Mouse (Mus musculus) pancreas, adult 10 weeks (tissue): ENCODE data around the gene Spam1. TPM values are rescaled to one million over a fixed set of nuclear protein-coding genes. Genes with fewer than 3 reads are reported as not detected.

ENCODE experiments used
- polyA plus RNA-seq: library from polyadenylated mRNA; stranded (reverse); fragments of 350-450 nt; fragmentation: Illumina TruSeq; extraction: RNeasy Lipid Tissue Mini Kit (QIAGEN cat#74804); gene quantifications from one replicate; pipeline ENCODE4 v1.2.3, GENCODE M21; 2015; ENCODE audit warnings: low read depth, low replicate concordance; ENCODE audit not compliant: insufficient read depth

The Spam1 gene
- not detected for polyA plus RNA-seq

DNA sequence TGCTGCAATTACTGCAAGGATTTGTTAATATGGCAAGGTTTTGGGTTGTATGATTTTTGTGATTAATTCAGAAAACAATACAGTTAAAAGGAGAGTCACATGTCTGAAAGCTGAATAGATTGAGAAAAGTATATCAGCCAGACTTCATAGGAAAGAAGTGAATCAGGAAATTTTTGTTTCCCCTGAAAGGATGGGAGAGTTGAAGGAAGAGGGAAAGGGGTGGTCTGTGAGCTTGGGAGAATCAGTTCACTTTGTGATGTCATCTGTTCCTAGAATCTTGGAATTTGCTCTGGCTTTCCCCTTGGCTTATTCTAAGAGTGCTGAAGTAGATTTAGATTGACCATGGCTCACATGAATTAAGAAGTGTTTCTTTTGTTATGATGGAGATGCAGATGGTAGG is at the start of gene Spam1:
Gene Spam1, plus strand, starts transcription at position 301 of the 400 bp plus-strand sequence.

DNA sequence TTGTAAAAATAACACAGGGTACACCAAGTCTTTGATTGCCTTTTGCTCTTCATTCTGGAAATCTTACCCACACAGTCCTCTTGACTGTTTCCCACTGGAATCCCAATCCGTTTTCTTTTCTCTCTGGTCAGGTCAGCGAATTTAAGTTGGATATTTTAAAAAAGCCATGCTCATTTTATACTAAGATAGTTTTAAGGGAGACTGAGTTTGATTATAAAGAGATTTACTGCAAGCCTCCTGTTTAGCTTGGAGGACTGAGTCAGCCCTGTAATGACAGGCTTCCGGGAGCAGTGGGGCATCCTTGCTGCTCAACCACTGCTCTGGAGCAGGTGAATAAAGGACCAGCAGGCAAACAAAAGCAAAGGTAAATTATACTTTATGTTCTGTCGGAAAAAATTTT is 43.0 kb upstream of the Spam1 start, which contains the start of gene Hyal4:
Gene Hyal4, plus strand, starts transcription at position 301 of the 400 bp plus-strand sequence.

Other genes starting within 250 kb of the Spam1 start
- gene Lmod2, start 193.4 kb upstream of the Spam1 start, polyA plus RNA-seq, result not detected
- gene Wasl, start 126.2 kb upstream of the Spam1 start, polyA plus RNA-seq, result 8.1 TPM
- not detected for gene Hyal6, start 57.9 kb upstream of the Spam1 start, polyA plus RNA-seq
- gene Hyal4, start 42.9 kb upstream of the Spam1 start, polyA plus RNA-seq, result not detected
- not detected for gene Hyal5, start 66.8 kb downstream of the Spam1 start, polyA plus RNA-seq
- gene Tmem229a, start 165.1 kb downstream of the Spam1 start, polyA plus RNA-seq, result 0.85 TPM